Mouse (Mus musculus): ENCODE data around the gene B3galt5. TPM values are rescaled to one million over a fixed set of nuclear protein-coding genes. Genes with fewer than 3 reads are reported as not detected.

The B3galt5 gene
- polyA plus RNA-seq, 1 experiment from 2014 or later: 0.06 TPM

GRCm38 (mm10) chr16:96271736-96272135 lies 36.1 kb downstream of the B3galt5 start:
- no peaks in the 10 kb centered on the region for H3K9me3 ChIP-seq (replicated peaks)
- no peak for DNase-seq
- no peak overlapping the region for H3K9ac ChIP-seq
- no peak overlapping the region for H3K27ac ChIP-seq
- H3K4me1 ChIP-seq (replicated peaks): no peaks in the 10 kb centered on the region
- WGBS (ENCODE audit: insufficient replicate concordance): 54% methylated on average over 2 of the region's 2 CpGs
- H3K27me3 ChIP-seq: no peaks in the 10 kb centered on the region
- no peak for ATAC-seq (ENCODE audit: low read depth)
- no peak overlapping the region for H3K4me3 ChIP-seq (replicated peaks)
- H3K4me2 ChIP-seq: no peak overlapping the region
- no peaks in the 10 kb centered on the region for H3K36me3 ChIP-seq

DNA sequence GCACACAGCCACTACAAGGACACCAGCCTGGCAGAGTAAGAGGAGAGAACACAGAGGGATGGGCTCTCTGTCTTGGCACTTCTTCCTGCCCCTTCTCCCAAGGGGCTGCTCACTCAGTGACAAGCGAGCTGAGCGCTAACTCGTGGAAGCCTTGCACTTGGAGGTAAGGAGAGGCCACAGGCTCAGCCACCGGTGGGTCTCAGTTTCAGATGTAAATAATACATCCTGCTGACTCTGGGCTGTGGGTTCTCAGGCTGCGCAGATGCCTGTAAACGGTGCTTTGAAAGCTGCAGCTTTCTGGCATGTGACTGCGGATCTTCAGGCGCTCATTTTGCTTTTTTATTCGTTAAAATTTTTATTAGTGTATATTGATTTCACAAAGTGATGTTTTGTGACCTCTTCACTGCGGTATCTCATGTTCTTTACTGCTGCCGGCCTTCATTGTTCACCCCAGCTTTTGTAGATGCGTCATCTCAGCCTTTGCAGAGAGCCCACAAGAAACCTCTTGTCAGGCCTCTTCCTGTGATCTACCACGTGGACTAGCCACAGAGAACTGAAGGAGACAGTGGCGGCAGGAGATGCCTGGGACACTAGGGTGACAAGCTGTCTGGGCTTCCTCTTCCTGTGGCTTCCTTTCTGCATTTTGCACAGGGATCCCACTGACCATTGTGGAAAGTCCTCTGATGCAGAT lies 37.5 kb downstream of the B3galt5 start:
- Histone ChIP-seq H3K27me3 (no peaks in the 10 kb centered on the region), H3K4me3 (replicated peaks) (no peak overlapping the region), H3K9ac (no peak overlapping the region), H3K4me1 (replicated peaks) (no peaks in the 10 kb centered on the region), H3K27ac (no peak overlapping the region; the same call in 1 of the 2 replicates), H3K36me3 (no peaks in the 10 kb centered on the region), H3K4me2 (no peak overlapping the region), H3K9me3 (replicated peaks) (no peaks in the 10 kb centered on the region)
- no peak for DNase-seq
- WGBS (ENCODE audit: insufficient replicate concordance): 23% methylated on average over 14 of the region's 14 CpGs
- no peak for ATAC-seq (ENCODE audit: low read depth)

DNA sequence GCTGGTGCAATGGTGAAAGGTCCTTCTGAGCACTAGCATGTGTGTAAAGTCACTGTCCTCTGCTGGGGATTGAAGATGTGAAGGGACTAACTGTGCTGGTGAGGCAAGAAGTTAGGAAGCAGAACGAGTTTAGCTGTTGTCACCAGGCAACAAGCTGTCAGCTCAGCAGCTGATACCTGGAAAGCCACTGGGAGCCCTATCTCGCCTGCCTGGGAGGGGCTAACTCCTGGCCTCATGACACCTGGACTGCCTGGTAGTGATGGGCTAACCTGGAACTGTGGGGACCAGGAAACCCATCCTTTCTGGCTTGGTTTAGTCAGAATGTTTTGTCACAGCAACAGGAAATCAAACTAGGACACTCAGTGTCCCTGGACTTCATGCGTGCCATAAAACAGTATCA lies 41.0 kb downstream of the B3galt5 start:
- DNase-seq (no peak), ATAC-seq (ENCODE audit: low read depth) (no peak)
- no peak overlapping the region for H3K4me2 ChIP-seq
- H3K9me3 ChIP-seq (replicated peaks): no peaks in the 10 kb centered on the region
- H3K4me3 ChIP-seq (replicated peaks): no peak overlapping the region
- H3K4me1 ChIP-seq (replicated peaks): no peaks in the 10 kb centered on the region
- WGBS (ENCODE audit: insufficient replicate concordance): 58% methylated on average over 3 of the region's 3 CpGs
- no peaks in the 10 kb centered on the region for H3K36me3 ChIP-seq
- H3K27me3 ChIP-seq: peaks cover 26% of the 10 kb centered on the region
- H3K9ac ChIP-seq: no peak overlapping the region
- H3K27ac ChIP-seq: no peak overlapping the region

DNA sequence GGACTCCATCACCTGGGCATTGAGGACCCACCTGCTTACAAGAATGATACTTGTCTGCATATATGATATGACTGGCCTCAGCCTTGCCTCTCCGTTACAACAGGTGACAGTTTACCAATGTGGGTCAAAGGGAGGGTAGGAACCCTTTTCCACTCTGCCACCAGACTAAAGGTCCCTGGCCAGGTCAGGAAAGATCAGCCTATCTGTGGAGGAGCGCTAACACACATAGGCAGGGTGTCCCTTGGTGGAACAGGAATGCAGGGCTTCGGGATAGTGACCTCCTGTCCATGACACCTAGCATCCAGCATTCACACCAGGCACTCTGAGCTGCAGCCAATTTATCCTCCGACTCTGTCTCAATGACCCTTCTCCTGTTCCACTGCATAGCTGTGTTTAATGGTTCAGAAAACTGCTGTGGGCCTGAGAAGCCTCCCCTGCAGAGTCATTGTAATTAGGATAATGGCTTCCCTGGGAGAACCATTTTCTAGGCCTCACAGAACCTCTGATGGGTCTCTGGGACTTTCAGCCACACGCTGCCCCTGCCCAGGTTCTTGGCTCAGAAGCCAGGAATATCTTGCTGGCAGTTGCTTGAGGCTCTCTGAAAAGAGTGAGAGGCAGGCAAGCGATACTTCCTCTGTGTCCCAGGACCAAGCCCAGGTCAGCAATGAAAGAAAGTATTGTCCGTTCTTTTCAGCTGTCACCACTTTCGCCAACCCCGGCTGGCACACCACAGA lies 43.1 kb downstream of the B3galt5 start:
- 63% methylated on average over 9 of the region's 9 CpGs for WGBS (ENCODE audit: insufficient replicate concordance)
- H3K36me3 ChIP-seq: no peaks in the 10 kb centered on the region
- H3K27me3 ChIP-seq: peaks cover 34% of the 10 kb centered on the region
- no peak overlapping the region for H3K9ac ChIP-seq
- no peaks in the 10 kb centered on the region for H3K9me3 ChIP-seq (replicated peaks)
- no peak overlapping the region for H3K27ac ChIP-seq
- no peak for ATAC-seq (ENCODE audit: low read depth)
- no peak overlapping the region for H3K4me2 ChIP-seq
- no peaks in the 10 kb centered on the region for H3K4me1 ChIP-seq (replicated peaks)
- no peak for DNase-seq
- H3K4me3 ChIP-seq (replicated peaks): no peak overlapping the region

- Histone ChIP-seq H3K4me3 (replicated peaks) (no peak overlapping the region), H3K9me3 (replicated peaks) (no peaks in the 10 kb centered on the region), H3K4me2 (peak overlapping the region; percentile 48)
Measured at GRCm38 (mm10) chr16:96280719-96281605, 45.4 kb downstream of the B3galt5 start.

GRCm38 (mm10) chr16:96282566-96282965 lies 47.0 kb downstream of the B3galt5 start:
- WGBS (ENCODE audit: insufficient replicate concordance): 73% methylated on average over 9 of the region's 9 CpGs
- ATAC-seq (ENCODE audit: low read depth): no peak
- no peak for DNase-seq
- Histone ChIP-seq H3K4me1 (replicated peaks) (no peaks in the 10 kb centered on the region), H3K9me3 (replicated peaks) (no peaks in the 10 kb centered on the region), H3K27me3 (peaks cover 34% of the 10 kb centered on the region), H3K4me3 (replicated peaks) (no peak overlapping the region), H3K27ac (no peak overlapping the region), H3K9ac (no peak overlapping the region), H3K4me2 (no peak overlapping the region), H3K36me3 (no peaks in the 10 kb centered on the region)

More at GRCm38 (mm10) chr16:96280719-96281605, 45.4 kb downstream of the B3galt5 start:
- DNase-seq: no peak
- H3K4me1 ChIP-seq (replicated peaks): no peaks in the 10 kb centered on the region
- H3K27me3 ChIP-seq: peaks cover 34% of the 10 kb centered on the region
- H3K27ac ChIP-seq: no peak overlapping the region
- no peaks in the 10 kb centered on the region for H3K36me3 ChIP-seq
- no peak for ATAC-seq (ENCODE audit: low read depth)
- H3K9ac ChIP-seq: no peak overlapping the region
- WGBS (ENCODE audit: insufficient replicate concordance): 9% methylated on average over 38 of the region's 38 CpGs

DNA sequence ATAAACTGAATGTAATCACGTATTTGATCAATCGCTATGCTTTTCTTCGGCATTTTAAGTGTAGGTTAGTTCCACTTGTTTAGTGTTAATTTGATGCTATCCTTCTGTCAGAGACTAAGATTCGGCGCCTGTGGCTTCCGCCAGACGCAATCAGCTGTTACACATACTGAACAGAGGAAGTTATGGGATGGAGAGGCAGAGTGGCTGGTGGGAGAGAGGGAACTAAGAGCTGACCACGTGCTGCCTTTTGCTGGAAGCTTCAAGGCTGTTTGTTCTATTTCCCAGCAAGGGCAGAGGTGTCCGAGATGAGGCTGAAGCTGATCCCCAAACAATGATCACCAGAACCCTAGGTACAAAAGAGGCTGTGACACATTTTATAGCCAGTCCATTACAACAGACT lies 56.3 kb downstream of the B3galt5 start:
- Histone ChIP-seq H3K9ac (no peak overlapping the region), H3K27ac (no peak overlapping the region), H3K4me2 (no peak overlapping the region), H3K9me3 (replicated peaks) (no peaks in the 10 kb centered on the region), H3K4me1 (replicated peaks) (no peaks in the 10 kb centered on the region), H3K4me3 (replicated peaks) (no peak overlapping the region), H3K27me3 (no peaks in the 10 kb centered on the region), H3K36me3 (no peaks in the 10 kb centered on the region)
- 41% methylated on average over 9 of the region's 9 CpGs for WGBS (ENCODE audit: insufficient replicate concordance)
- ATAC-seq (ENCODE audit: low read depth): no peak
- no peak for DNase-seq

DNA sequence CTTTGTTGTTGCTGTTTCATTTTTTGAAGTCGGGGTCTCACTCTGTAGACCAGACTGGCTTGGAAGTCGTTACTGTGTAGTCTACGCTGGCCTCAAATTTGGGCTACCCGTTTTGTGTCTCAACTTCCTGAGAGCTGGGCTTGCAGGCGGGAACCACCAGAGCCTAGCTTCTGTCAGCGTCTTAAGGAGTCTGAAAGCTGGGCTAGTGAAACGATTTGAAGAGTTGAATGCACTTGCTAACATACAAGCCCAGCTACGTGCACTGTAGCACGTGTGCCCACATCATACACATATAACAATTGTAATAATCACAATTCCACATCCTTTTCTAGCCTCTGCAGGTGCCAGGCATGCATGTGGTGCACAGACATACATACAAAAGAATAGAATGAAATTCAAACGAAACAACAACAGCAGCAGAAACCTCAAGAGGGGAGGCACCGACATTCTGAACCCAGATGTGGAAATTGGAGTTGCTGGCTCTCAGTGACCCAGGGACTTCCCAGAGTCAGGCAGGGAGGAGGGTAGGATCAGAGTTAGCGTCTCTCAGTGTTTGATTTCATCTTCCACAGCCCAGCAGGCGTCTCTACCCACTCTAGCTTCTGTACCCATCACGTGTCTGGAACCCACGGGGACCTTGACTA lies 57.1 kb downstream of the B3galt5 start:
- Histone ChIP-seq H3K36me3 (no peaks in the 10 kb centered on the region), H3K9me3 (replicated peaks) (no peaks in the 10 kb centered on the region), H3K4me2 (no peak overlapping the region), H3K4me3 (replicated peaks) (no peak overlapping the region), H3K4me1 (replicated peaks) (no peaks in the 10 kb centered on the region), H3K9ac (no peak overlapping the region), H3K27me3 (no peaks in the 10 kb centered on the region), H3K27ac (no peak overlapping the region)
- 46% methylated on average over 15 of the region's 15 CpGs for WGBS (ENCODE audit: insufficient replicate concordance)
- DNase-seq (no peak), ATAC-seq (ENCODE audit: low read depth) (no peak)

DNA sequence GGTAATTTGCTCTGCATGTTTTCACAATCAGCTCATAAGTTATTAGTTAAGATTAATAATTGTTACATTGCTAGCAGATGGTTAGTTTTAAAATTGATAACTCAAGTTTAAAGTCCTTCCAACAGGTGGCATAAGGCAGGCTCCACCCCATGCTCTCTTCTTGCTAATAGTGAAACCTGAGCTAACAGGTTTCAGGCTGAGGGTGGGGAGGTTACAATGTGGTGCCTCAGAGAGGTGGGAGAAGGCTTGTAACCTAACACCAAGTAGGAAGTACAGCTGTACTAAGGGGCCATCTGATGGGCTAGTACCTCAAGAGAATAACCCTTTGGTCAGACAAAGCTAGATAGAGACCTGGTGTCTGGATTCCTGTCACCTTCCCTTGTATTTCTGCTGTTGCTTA lies 62.5 kb downstream of the B3galt5 start:
- Histone ChIP-seq H3K9me3 (replicated peaks) (no peaks in the 10 kb centered on the region), H3K36me3 (no peaks in the 10 kb centered on the region), H3K9ac (no peak overlapping the region), H3K27ac (no peak overlapping the region), H3K4me3 (replicated peaks) (no peak overlapping the region), H3K4me2 (no peak overlapping the region), H3K27me3 (no peaks in the 10 kb centered on the region), H3K4me1 (replicated peaks) (no peaks in the 10 kb centered on the region)
- no peak for ATAC-seq (ENCODE audit: low read depth)
- DNase-seq: no peak

GRCm38 (mm10) chr16:96298574-96298973 lies 63.0 kb downstream of the B3galt5 start:
- Histone ChIP-seq H3K4me2 (no peak overlapping the region), H3K4me3 (replicated peaks) (no peak overlapping the region), H3K4me1 (replicated peaks) (no peaks in the 10 kb centered on the region), H3K27ac (no peak overlapping the region), H3K9me3 (replicated peaks) (no peaks in the 10 kb centered on the region), H3K9ac (no peak overlapping the region), H3K36me3 (no peaks in the 10 kb centered on the region), H3K27me3 (no peaks in the 10 kb centered on the region)
- WGBS (ENCODE audit: insufficient replicate concordance): 49% methylated on average over 3 of the region's 3 CpGs
- no peak for ATAC-seq (ENCODE audit: low read depth)
- DNase-seq: no peak

DNA sequence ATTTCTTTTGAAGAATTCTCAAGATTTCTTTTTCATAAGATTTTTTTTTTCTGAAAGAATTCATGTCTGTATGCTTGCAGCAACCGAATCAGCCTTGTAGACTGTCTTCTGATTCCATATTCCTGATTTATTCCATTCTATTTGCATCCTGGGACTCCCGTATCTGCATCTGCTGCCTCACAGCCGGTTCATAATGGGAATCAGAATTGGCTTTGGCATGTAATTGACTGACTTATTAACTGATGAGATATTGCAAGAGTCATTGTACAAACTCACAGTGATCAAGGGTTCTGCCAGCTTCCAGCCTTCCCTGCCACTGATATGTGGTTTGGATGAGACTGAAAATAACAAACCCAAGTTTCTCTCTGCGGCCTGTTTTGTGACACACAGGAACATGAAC lies 67.8 kb downstream of the B3galt5 start:
- no peak overlapping the region for H3K9ac ChIP-seq
- H3K4me2 ChIP-seq: no peak overlapping the region
- DNase-seq (no peak), ATAC-seq (ENCODE audit: low read depth) (no peak)
- WGBS (ENCODE audit: insufficient replicate concordance): 66% methylated on average over 4 of the region's 4 CpGs
- H3K27me3 ChIP-seq: no peaks in the 10 kb centered on the region
- H3K36me3 ChIP-seq: no peaks in the 10 kb centered on the region
- H3K4me1 ChIP-seq (replicated peaks): no peaks in the 10 kb centered on the region
- no peak overlapping the region for H3K27ac ChIP-seq
- no peaks in the 10 kb centered on the region for H3K9me3 ChIP-seq (replicated peaks)
- no peak overlapping the region for H3K4me3 ChIP-seq (replicated peaks)

Data from liver, embryonic 13.5 days (tissue).